Mouse (Mus musculus) liver, postnatal 0 days (tissue): Measurements from ENCODE around the gene Lbx2.

ENCODE experiments used
- CTCF ChIP-seq: sonication (generic); IDR thresholded peaks from 2 replicates; pipeline ENCODE4 v1.5.1; 2016; ENCODE audit warnings: antibody characterized with exemption, low read depth
- EP300 ChIP-seq: IDR thresholded peaks from 2 replicates; pipeline ENCODE4 v1.6.1; 2016; ENCODE audit warnings: antibody characterized with exemption, low read depth, mild to moderate bottlenecking

DNA sequence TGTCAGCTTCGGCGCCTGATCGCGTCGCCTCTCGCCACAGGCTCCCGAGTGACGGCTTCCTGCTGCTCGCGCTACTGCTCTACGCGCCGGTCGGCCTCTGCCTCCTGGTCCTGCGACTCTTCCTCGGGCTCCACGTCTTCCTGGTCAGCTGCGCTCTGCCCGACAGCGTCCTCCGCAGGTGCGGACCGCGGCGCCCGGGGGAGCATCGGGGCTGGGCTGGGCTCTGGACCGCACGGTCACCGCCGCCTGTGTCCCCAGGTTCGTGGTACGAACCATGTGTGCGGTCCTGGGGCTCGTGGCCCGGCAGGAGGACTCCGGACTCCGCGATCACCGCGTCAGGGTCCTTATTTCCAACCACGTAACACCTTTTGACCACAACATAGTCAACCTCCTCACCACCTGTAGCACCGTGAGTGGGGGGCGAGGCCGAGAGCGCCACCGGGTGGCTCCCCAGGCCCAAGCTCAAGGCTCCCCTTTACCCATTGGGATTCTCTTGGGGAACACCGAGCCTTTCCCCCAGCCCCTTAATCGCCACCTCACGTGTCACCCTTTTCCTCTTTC lies 31.2 kb upstream of the Lbx2 start, which contains the start of gene Htra2:
- peak; percentile 69 for TF ChIP-seq CTCF
- no peak for TF ChIP-seq EP300
